Mouse (Mus musculus): Measurements from ENCODE around the gene Mrps21.
"Not testable (repeated sequence)": the region's sequence is repeated elsewhere in the genome, so short reads cannot be mapped to it uniquely, and the experiment has no call there.

Gene Mrps21

DNA sequence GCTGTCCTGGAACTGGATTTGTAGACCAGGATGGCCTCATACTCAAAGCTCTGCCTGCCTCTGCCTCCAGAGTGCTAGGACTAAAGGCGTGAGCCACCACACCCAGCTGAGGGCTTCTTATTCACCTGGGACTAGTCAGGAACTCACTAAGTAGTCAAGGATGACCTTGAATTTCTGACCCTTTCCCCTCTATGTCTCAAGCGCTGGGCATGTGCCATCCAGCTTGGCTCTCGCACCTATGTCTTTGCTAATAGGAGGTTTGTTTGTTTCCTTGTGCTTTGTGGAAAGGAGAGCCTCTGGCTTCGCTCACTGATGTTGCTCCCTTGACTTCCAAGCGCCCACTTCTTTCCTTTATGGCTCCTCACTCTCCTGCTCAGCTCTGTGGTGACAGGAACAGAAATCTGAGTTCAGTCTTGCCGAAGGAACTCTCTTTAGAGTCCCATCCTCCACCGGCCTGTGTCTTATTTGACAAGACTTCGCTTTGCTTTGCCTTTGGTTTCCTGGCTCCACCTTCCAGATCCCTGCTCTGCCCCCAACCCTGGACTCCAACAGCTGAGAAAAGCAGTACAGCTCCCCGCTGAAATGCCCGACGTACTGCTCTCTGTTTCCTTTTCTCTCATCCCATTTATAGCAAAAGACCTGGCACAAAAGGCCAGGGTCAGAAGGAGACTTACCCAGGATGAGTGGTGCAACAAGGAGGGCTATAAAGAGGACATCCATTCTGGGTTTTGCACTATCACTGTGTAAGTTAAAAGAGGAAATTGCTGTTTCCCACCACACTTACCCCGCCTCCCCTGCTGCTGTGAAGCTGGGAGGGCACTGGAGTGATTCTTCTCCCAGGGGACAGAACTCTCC is 20.1 kb upstream of the Mrps21 start, which contains the start of gene BC028528:
Gene BC028528, minus strand, starts transcription at position 795 of the 855 bp plus-strand sequence.
- no peak for DNase-seq (ENCODE audit: low spot score)

DNA sequence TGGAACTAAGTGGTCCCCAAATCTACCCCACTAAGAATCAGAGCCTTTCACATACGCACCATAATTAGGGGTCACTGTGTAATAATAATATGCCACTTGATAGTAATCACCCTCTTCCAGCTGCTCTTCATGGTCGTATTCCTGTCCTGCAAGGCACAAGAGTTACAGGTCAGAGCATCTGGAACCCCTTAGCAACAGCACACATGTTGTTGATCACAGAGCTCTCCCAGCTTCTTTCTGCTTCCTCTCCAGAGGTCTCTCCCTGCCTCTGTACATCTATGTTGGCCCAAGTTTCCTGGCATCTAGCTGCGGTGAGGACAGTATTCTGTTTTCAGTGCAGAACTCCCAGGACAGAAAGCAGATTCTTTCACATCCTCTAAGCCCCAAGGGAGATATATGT is 18.3 kb upstream of the Mrps21 start:
- no peak for DNase-seq (ENCODE audit: low spot score)

- DNase-seq (ENCODE audit: low spot score): no peak
Measured at GRCm38 (mm10) chr3:95887596-95887995, 16.3 kb upstream of the Mrps21 start.

DNA sequence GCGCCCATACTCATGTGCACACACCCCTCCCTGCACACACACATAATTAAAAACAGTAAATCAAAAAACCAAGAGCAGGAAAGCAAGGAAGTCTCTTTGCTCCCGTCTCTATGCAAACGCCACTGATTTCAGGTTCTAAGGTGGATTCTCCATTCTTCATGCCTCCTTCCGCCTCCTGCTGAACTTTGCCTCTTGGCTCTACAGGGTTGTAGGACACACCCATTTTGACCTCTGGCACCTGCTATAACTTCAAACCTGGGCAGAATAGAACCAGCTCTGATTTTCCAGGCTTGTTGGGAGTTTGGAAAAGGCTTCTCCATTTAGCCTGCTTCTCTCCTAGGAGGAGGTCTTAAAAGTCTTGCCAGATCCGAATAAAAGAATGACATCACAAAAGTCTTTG is 13.1 kb upstream of the Mrps21 start:
- DNase-seq (ENCODE audit: low spot score): no peak

DNA sequence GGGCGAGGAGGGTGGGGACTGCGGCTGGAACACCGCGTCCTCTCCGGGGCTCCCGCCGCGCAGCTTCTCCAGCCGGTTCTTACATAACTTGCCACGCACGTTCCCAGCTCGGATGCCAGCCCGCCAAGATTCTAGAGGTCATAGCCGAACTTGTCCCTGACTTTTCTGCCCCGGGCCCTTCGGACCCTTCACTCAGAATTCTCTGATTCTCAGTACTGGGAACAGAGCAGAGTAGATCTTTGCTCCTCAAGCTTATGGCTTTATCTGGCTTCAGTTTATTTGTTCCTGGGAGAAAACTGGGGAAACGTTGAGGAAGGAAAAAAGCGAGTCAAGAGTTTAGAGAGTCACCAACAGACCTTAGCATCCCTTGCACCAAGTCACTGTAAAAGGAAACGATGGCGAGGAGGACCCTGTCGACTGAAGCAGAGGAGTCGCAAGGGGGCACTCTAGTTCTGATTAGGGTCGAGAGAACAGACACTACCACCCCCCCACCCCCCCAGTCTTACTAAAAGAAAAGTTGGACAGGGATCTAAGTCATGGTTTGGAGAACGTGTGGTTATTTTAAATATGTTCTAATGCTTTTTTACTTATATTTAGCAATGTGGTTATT is 11.6 kb upstream of the Mrps21 start:
- peak; percentile 76 for DNase-seq (ENCODE audit: low spot score)

DNA sequence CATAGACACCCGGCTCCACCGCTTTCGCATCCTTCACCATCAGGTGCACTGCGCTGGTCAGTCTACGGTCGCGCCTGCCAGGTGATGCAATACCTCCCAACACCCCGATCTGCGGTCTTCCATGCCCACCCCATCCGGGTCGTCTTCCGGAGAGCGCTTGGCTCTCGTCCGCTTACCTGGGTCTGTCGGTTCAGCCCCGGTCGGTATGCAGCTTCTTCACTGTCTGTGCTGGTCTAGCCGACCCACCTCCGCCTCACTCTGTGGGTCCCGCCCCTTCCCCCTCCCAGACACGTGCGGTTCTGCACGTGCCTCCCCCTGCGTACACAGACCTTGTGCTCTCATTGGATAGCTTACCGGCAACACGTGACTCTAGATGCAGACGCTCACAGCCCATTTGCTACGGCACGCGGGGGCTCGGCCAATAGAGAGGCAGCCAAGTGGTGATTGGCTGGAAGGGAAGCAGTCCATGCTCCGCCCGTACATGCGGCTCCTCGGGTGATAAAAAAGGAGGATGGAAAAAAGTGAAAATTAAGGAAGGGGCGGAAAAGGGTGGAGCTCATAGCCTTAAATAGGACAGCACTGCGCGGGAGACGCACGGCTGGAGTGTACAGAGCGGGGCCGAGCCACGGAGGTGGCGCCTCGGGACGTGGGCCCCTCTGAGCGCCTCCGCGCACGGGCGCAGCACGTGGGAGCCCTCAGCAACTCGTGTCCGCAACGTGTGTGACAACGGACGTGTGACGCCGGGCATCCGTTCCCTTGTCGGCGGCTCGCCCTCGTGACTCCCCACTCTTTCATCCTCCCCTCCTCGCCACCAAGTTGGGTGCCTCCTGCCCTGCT is 10.9 kb upstream of the Mrps21 start, which contains the start of gene Ciart:
Gene Ciart, minus strand, starts transcription at position 273 of the 837 bp plus-strand sequence.
- DNase-seq (ENCODE audit: low spot score): peak; percentile 98

DNA sequence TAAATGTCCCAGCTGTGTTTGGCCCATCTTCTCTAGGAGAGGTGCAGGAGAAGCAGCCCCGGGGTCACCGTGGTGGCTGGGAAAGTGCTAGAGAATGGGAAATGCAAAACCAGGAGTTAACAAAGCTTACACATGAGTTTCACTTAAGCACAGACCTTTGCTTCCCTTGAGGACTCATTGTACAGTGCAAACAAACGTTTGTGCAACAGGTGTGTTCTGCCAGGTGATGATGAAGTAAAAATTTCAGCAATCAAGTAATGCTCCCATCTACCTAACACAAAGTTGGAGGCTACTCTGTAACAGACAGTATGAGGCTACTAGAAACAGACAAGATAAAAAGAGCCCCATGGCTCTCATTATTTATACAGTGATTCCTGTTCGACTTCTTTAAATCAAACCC is 7.7 kb upstream of the Mrps21 start:
- DNase-seq (ENCODE audit: low spot score): no peak

DNA sequence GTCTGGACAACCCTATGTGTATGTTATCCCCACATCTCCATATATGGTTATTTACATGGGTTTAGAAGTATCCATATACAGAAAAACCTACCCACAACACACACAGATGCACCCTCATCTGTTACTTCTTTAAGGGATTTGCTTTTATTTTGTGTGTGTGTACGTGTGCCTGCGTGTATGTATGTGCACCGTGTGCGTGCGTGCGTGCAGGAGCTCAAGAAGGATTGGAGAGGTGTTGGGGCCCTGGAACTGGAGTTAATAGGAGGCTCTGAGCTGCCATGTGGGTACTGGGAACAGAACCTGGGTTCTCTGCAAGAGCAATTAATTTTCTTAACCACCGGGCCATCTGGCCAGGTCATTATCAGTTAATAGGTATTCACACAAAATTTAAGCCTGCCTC is 729 bp upstream of the Mrps21 start:
- DNase-seq (ENCODE audit: low spot score): no peak

DNA sequence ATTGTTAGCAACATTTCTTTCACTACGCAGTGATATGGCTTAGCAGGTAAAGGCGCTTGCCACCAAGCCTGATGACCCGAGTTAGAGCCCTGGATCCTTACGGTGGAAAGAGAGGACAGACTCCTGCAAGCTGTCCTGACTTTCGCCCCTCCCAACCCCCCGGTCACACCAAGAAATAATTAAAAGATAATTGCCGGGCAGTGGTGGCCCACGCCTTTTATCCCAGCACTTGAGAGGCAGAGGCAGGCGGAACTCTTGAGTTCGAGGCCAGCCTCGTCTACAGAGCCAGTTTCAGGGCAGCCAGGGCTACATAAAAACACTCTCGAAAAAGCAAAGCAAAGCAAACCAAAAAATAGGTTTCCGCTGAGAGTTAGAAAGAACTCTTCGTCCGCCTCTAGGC is 343 bp downstream of the Mrps21 start:
- DNase-seq (ENCODE audit: low spot score): no peak

GRCm38 (mm10) chr3:95867408-95867807 is 3.9 kb downstream of the Mrps21 start:
- no peak for DNase-seq (ENCODE audit: low spot score)

DNA sequence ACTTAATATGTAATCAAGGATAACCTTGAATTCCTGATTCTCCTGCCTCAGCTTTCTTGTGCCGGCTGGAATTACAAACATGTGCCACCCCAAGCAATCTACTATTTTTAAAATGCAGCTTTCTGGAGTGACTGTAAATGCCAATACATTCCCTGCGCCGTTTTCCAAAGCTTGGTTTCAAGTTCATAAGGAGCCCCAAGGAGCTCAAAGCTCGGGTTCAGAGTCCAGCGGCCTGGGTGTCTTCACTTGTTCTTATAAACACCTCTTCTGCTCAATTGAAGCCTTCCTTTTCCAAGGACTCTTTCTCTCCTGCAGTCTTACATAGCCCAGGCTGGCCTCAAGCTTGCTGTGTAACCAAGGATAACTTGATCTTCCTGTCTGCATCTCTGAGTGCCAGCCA is 5.2 kb downstream of the Mrps21 start:
- no peak for DNase-seq (ENCODE audit: low spot score)

- no peak for DNase-seq (ENCODE audit: low spot score)
Measured at GRCm38 (mm10) chr3:95865571-95865970, 5.7 kb downstream of the Mrps21 start.

- no peak for DNase-seq (ENCODE audit: low spot score)
Measured at GRCm38 (mm10) chr3:95865050-95865449, 6.3 kb downstream of the Mrps21 start.

GRCm38 (mm10) chr3:95863578-95863977 is 7.7 kb downstream of the Mrps21 start:
- no peak for DNase-seq (ENCODE audit: low spot score)

GRCm38 (mm10) chr3:95861796-95862195 is 9.5 kb downstream of the Mrps21 start:
- peak; percentile 71 for DNase-seq (ENCODE audit: low spot score)

DNA sequence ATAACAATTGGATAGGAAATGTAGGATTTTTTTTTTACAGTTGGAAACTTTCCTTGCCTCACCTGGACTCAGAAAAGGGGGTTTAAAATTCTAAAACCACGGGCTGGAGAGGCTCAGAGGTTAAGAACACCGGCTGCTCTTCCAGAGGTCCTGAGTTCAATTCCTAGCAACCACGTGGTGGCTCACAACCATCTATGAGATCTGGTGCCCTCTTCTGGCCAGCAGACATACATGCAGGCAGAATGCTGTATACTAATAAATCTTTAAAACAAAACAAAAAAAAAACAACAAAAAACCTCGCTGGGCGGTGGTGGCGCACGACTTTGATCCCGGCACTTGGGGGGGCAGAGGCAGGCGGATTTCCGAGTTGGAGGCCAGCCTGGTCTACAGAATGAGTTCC is 10.1 kb downstream of the Mrps21 start:
- no peak for DNase-seq (ENCODE audit: low spot score)

- no peak for DNase-seq (ENCODE audit: low spot score)
Measured at GRCm38 (mm10) chr3:95860323-95860722, 11.0 kb downstream of the Mrps21 start.

GRCm38 (mm10) chr3:95858278-95858677 is 13.0 kb downstream of the Mrps21 start:
- not testable (repeated sequence) for DNase-seq (ENCODE audit: low spot score)

- DNase-seq (ENCODE audit: low spot score): not testable (repeated sequence)
Measured at GRCm38 (mm10) chr3:95857050-95857449, 14.3 kb downstream of the Mrps21 start.

GRCm38 (mm10) chr3:95856115-95856514 is 15.2 kb downstream of the Mrps21 start:
- DNase-seq (ENCODE audit: low spot score): no peak

GRCm38 (mm10) chr3:95855502-95856089 is 15.7 kb downstream of the Mrps21 start, which contains the start of gene Prpf3:
TSS of gene Prpf3 (minus strand) at chr3:95855885.
- DNase-seq (ENCODE audit: low spot score): peak; percentile 93

DNA sequence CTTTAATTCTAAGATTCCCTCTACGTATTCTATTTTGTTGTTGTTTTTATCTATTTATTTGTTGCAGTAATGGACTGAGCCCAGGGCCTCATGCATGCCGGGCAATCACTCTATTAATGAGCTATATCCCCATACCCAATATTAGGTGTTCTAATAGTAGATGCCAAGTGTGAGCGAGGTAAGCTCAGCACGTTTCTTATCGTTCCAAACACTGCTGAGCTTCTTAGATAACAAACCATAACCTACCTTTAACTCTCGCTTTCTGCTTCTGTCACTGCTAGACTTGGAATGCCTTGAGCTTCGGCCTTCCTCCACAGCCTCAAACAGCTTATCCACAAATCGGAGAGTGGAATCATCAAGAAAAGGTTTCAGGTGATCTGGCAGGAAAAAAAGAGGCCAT is 20.0 kb downstream of the Mrps21 start:
- DNase-seq (ENCODE audit: low spot score): no peak
